Mouse (Mus musculus) spleen, adult 2 months (tissue): Measurements from ENCODE around the gene Krt42.
"Not testable (repeated sequence)": the region's sequence is repeated elsewhere in the genome, so short reads cannot be mapped to it uniquely, and the experiment has no call there.

ENCODE experiments used
- CTCF ChIP-seq: fragments of 200-500 bp; IDR thresholded peaks from 2 replicates; pipeline ENCODE4 v1.5.1; 2011; ENCODE audit warnings: mild to moderate bottlenecking, inconsistent platforms; ENCODE audit not compliant: insufficient read depth, insufficient read length, insufficient replicate concordance; ENCODE audit errors: extremely low read depth
- POLR2A ChIP-seq: fragments of 200-500 bp; IDR thresholded peaks from 2 replicates; pipeline ENCODE4 v1.6.1; 2011; ENCODE audit warnings: low read depth, low read length, inconsistent platforms

GRCm38 (mm10) chr11:100240272-100240671 lies 29.4 kb downstream of the Krt42 start:
- not testable (repeated sequence) for TF ChIP-seq CTCF, POLR2A
